Mouse (Mus musculus): ENCODE results near the gene Exog. TPM values are rescaled to one million over a fixed set of nuclear protein-coding genes. Genes with fewer than 3 reads are reported as not detected.

The Exog gene
- polyA plus RNA-seq, 1 experiment from 2014 or later = 29.0 TPM

Other genes with a start within 250 kb of the Exog start
- gene Slc22a13, start 235.8 kb upstream of the Exog start, polyA plus RNA-seq (2014; fragmentation: Nextera tagmentation; extraction: Ambion mirVana) = not detected in 2 replicates
- 16.6 and 16.9 TPM in 2 replicates for gene Oxsr1, start 122.5 kb upstream of the Exog start, polyA plus RNA-seq (2014; fragmentation: Nextera tagmentation; extraction: Ambion mirVana)
- gene Acaa1a, start 105.3 kb upstream of the Exog start, polyA plus RNA-seq (2014; fragmentation: Nextera tagmentation; extraction: Ambion mirVana) = 99.1 and 101 TPM in 2 replicates
- gene Myd88, start 103.5 kb upstream of the Exog start, polyA plus RNA-seq (2014; fragmentation: Nextera tagmentation; extraction: Ambion mirVana) = 28.4 and 33.9 TPM in 2 replicates
- gene Xylb, start 87.6 kb upstream of the Exog start, polyA plus RNA-seq (2014; fragmentation: Nextera tagmentation; extraction: Ambion mirVana) = 5.0 and 5.2 TPM in 2 replicates
- gene Slc22a14, start 79.4 kb upstream of the Exog start, polyA plus RNA-seq (2014; fragmentation: Nextera tagmentation; extraction: Ambion mirVana) = not detected in 2 replicates
- gene Acvr2b, start 42.8 kb upstream of the Exog start, polyA plus RNA-seq (2014; fragmentation: Nextera tagmentation; extraction: Ambion mirVana) = 24.2 and 29.4 TPM in 2 replicates
- gene Scn5a, start 134.1 kb downstream of the Exog start, polyA plus RNA-seq (2014; fragmentation: Nextera tagmentation; extraction: Ambion mirVana) = 0.10 and 0.25 TPM in 2 replicates

All from stomach, embryonic 14.5 days (tissue).